Mouse (Mus musculus) olfactory bulb, adult 2 months (tissue): Measurements from ENCODE around the gene Fam78b. TPM values are rescaled to one million over a fixed set of nuclear protein-coding genes. Genes with fewer than 3 reads are reported as not detected.

Experiments used
- H3K27ac ChIP-seq: fragments of 200-500 bp; 2 replicates; pipeline ENCODE4 v1.5.1; 2012; ENCODE audit warnings: low read depth, low read length; ENCODE audit not compliant: insufficient read depth
- H3K4me1 ChIP-seq: fragments of 200-500 bp; 2 replicates; pipeline ENCODE4 v1.6.1; 2012; ENCODE audit warnings: low read length; ENCODE audit not compliant: control insufficient read depth, insufficient read depth
- H3K4me3 ChIP-seq: fragments of 200-500 bp; 2 replicates; pipeline ENCODE4 v1.5.1; 2012; ENCODE audit warnings: mild to moderate bottlenecking, low read depth, low read length, moderate library complexity; ENCODE audit not compliant: insufficient read depth
- CTCF ChIP-seq: fragments of 200-500 bp; IDR thresholded peaks from 2 replicates; pipeline ENCODE4 v1.5.1; 2012; ENCODE audit warnings: low read depth, mild to moderate bottlenecking, low read length, moderate library complexity; ENCODE audit not compliant: insufficient read depth
- POLR2A ChIP-seq: fragments of 200-500 bp; IDR thresholded peaks from 2 replicates; pipeline ENCODE4 v1.6.1; 2012; ENCODE audit warnings: mild to moderate bottlenecking, low read depth, low read length, moderate library complexity; ENCODE audit not compliant: insufficient read depth
- WGBS: fragments of 180-500 bp; shearing (Covaris S2); methylation state at CpG from one replicate; pipeline ENCODE4 v1.1.7; 2018; 5-methylcytosine and 5-hydroxymethylcytosine counted together
- polyA plus RNA-seq: library from polyadenylated mRNA; stranded (reverse); fragments of >200 nt; gene quantifications from 2 replicates; pipeline ENCODE4 v1.2.4, GENCODE M21; 2012; ENCODE audit warnings: low replicate concordance; ENCODE audit not compliant: missing spikeins, insufficient read depth, insufficient read length

Gene Fam78b
- polyA plus RNA-seq, 1 experiment = not detected

DNA sequence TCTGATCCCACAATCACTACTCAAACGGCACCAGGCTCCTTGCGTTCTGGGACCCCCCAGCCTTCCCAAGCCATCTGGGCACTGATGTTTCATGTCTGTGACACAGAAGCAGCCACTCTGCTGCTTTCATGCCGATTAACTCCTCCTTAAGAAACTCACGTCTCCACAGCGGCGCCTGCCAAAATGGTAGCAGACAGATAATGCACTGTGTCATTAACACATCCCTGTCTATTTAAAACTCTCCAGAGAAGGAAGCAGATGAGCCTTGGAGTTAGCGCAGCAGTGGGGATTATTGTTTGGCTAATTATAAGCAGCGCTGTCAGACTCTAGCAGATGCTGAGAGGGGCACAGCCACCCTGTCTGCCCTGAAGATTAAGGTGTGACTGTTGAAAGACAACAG is 118.2 kb downstream of the Fam78b start:
- TF ChIP-seq POLR2A = no peak
- TF ChIP-seq CTCF = no peak
- H3K4me3 ChIP-seq = no peak overlapping the region
- H3K27ac ChIP-seq = 0 out of 2 replicates have a peak overlapping the region, but pooled peaks have one; percentile 27
- H3K4me1 ChIP-seq = peaks cover 15% of the 10 kb centered on the region
- 30% methylated on average over 8 of the region's 8 CpGs for WGBS

- 76% methylated on average over 2 of the region's 2 CpGs for WGBS
- Histone ChIP-seq H3K4me3 (no peak overlapping the region), H3K4me1 (peaks cover 15% of the 10 kb centered on the region), H3K27ac (no peak overlapping the region)
- TF ChIP-seq POLR2A = no peak
- TF ChIP-seq CTCF = no peak
Observed at GRCm38 (mm10) chr1:167122436-167122835, 121.2 kb downstream of the Fam78b start.

DNA sequence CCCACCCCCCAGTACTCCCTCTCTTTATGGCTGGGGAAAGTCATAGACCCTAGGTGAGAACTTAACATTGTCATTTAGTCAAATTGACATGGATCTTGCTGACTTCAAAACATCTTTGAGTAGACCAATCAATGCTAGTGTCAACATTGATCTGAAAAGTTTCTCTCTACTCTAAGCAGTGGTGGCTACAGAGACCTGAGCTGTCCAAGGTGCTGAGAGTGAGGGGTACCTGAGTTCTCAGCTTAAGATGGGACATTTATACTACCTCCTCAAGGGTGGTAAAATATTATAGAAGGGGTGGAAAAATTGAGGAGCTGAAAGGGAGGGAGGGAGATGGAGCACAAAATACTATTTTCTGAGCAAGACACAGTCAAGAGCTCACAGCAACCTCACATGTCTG is 122.3 kb downstream of the Fam78b start:
- Histone ChIP-seq H3K4me1 (peaks cover 15% of the 10 kb centered on the region), H3K4me3 (no peak overlapping the region), H3K27ac (no peak overlapping the region)
- TF ChIP-seq CTCF (no peak), POLR2A (no peak)

- H3K4me1 ChIP-seq = no peaks in the 10 kb centered on the region; the same call in 1 of the 2 replicates
- no peak for TF ChIP-seq POLR2A
- no peak for TF ChIP-seq CTCF
- H3K27ac ChIP-seq = no peak overlapping the region
- no peak overlapping the region for H3K4me3 ChIP-seq
- WGBS = 89% methylated on average over 3 of the region's 3 CpGs
Observed at GRCm38 (mm10) chr1:167125870-167126269, 124.7 kb downstream of the Fam78b start.

DNA sequence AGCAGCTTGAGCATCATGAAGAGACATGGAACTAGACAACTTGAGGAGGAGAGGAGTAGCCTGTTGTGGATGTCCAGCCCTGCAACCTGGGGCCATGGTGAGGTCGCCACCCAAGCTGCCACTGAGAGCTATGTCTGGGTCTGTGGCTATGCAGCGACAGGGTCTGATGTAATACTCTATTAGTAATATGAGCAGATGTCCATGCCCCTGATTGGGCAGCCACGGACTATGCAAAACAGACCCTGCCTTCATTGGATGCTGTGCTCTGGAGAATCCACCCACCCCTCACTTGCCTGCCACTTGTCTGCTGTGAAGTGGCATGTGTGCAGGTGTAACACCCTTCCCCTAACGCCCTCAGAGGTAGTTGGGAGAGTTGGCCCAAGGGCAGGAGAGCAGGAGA is 125.1 kb downstream of the Fam78b start:
- Histone ChIP-seq H3K4me3 (no peak overlapping the region), H3K4me1 (no peaks in the 10 kb centered on the region), H3K27ac (no peak overlapping the region)
- TF ChIP-seq POLR2A (no peak), CTCF (no peak)
- 89% methylated on average over 4 of the region's 4 CpGs for WGBS

GRCm38 (mm10) chr1:167135748-167136147 is 134.5 kb downstream of the Fam78b start:
- Histone ChIP-seq H3K4me1 (peaks cover 2% of the 10 kb centered on the region; the same call in 1 of the 2 replicates), H3K4me3 (no peak overlapping the region), H3K27ac (no peak overlapping the region)
- 91% methylated on average over 5 of the region's 5 CpGs for WGBS
- no peak for TF ChIP-seq CTCF
- TF ChIP-seq POLR2A = no peak
